Mouse (Mus musculus) hindbrain, embryonic 15.5 days (tissue): ENCODE results near the gene Vamp8. TPM values are rescaled to one million over a fixed set of nuclear protein-coding genes. Genes with fewer than 3 reads are reported as not detected.
A peak's percentile ranks its signal among the peaks of the same experiment; 100 is the strongest.

Experiments used
- ATAC-seq: fragments of 200-750 bp; cut with Nextera tagmentation; 2 replicates; pipeline ENCODE4 v1.8.0; 2017; ENCODE audit warnings: low read depth, moderate number of reproducible peaks, moderate TSS enrichment; ENCODE audit not compliant: low FRiP score
- H3K27ac ChIP-seq: fragments of 300-500 bp; sonication (generic); replicated peaks from 2 replicates; pipeline ENCODE4 v1.5.1; 2015; ENCODE audit warnings: mild to moderate bottlenecking, inconsistent platforms
- H3K27me3 ChIP-seq: fragments of 300-500 bp; sonication (generic); 2 replicates; pipeline ENCODE4 v1.6.1; 2015; ENCODE audit warnings: control low read depth, inconsistent platforms
- H3K36me3 ChIP-seq: fragments of 300-500 bp; sonication (generic); 2 replicates; pipeline ENCODE4 v1.6.1; 2015; ENCODE audit warnings: control low read depth, inconsistent platforms
- H3K4me1 ChIP-seq: fragments of 300-500 bp; sonication (generic); replicated peaks from 2 replicates; pipeline ENCODE4 v1.6.1; 2015; ENCODE audit warnings: control low read depth, inconsistent platforms
- H3K4me2 ChIP-seq: fragments of 300-500 bp; sonication (generic); 2 replicates; pipeline ENCODE4 v1.6.1; 2015; ENCODE audit warnings: moderate library complexity, mild to moderate bottlenecking, inconsistent platforms
- H3K4me3 ChIP-seq: fragments of 300-500 bp; sonication (generic); 2 replicates; pipeline ENCODE4 v1.5.1; 2015; ENCODE audit warnings: mild to moderate bottlenecking, inconsistent platforms
- H3K9ac ChIP-seq: fragments of 300-500 bp; sonication (generic); 2 replicates; pipeline ENCODE4 v1.6.1; 2015; ENCODE audit warnings: inconsistent platforms
- H3K9me3 ChIP-seq: fragments of 300-500 bp; sonication (generic); 2 replicates; pipeline ENCODE4 v1.6.1; 2016; ENCODE audit warnings: control low read depth, inconsistent platforms
- WGBS: fragments of 180-500 bp; shearing (Covaris S2); methylation state at CpG from one replicate; pipeline ENCODE4 v1.1.7; 2015; 5-methylcytosine and 5-hydroxymethylcytosine counted together
- polyA plus RNA-seq: library from polyadenylated mRNA; unstranded; fragments of >200 nt; fragmentation: Nextera tagmentation; extraction: Ambion mirVana; gene quantifications from 2 replicates; pipeline ENCODE4 v1.2.1, GENCODE M21; 2015

Gene Vamp8
- polyA plus RNA-seq, 1 experiment from 2014 or later = 24.4 TPM

GRCm38 (mm10) chr6:72382494-72382893 is 8.0 kb downstream of the Vamp8 start:
- Histone ChIP-seq H3K27me3 (peaks cover 24% of the 10 kb centered on the region), H3K4me1 (peaks cover 6% of the 10 kb centered on the region; the same call in 1 of the 2 replicates), H3K4me2 (no peak overlapping the region), H3K36me3 (no peaks in the 10 kb centered on the region), H3K9me3 (no peaks in the 10 kb centered on the region), H3K9ac (no peak overlapping the region), H3K4me3 (no peak overlapping the region), H3K27ac (no peak overlapping the region)
- ATAC-seq = no peak
- 87% methylated on average over 6 of the region's 6 CpGs for WGBS

- no peak within 1 kb of the TSS; the same call in 1 of the 2 replicates for H3K27ac ChIP-seq
- ATAC-seq = peak; percentile 51; the same call in 1 of the 2 replicates
These were observed 10.3 kb downstream of the Vamp8 start, which contains the start of gene Vamp5 for GRCm38 (mm10) chr6:72380131-72380770. TSS of gene Vamp5 (minus strand) at chr6:72380468.

GRCm38 (mm10) chr6:72379377-72380130 is 10.9 kb downstream of the Vamp8 start:
- ATAC-seq = no peak
- 47% methylated on average over 7 of the region's 7 CpGs for WGBS
- H3K27ac ChIP-seq = no peak overlapping the region
- H3K9me3 ChIP-seq = no peaks in the 10 kb centered on the region
- H3K9ac ChIP-seq = no peak overlapping the region
- H3K36me3 ChIP-seq = no peaks in the 10 kb centered on the region
- peak overlapping the region; percentile 57 for H3K4me2 ChIP-seq
- peak overlapping the region; percentile 36 for H3K4me3 ChIP-seq
- H3K27me3 ChIP-seq = peaks cover 24% of the 10 kb centered on the region
- peaks cover 6% of the 10 kb centered on the region; the same call in 1 of the 2 replicates for H3K4me1 ChIP-seq

More at GRCm38 (mm10) chr6:72380131-72380770, 10.3 kb downstream of the Vamp8 start, which contains the start of gene Vamp5:
- Histone ChIP-seq H3K4me1 (peaks cover 6% of the 10 kb centered on the region; the same call in 1 of the 2 replicates), H3K36me3 (no peaks in the 10 kb centered on the region), H3K4me2 (peak within 1 kb of the TSS; percentile 57), H3K9me3 (no peaks in the 10 kb centered on the region), H3K27me3 (peaks cover 24% of the 10 kb centered on the region), H3K9ac (no peak within 1 kb of the TSS), H3K4me3 (peak within 1 kb of the TSS; percentile 36)
- WGBS = 3% methylated on average over 42 of the region's 49 CpGs

GRCm38 (mm10) chr6:72378510-72379234 is 11.8 kb downstream of the Vamp8 start:
- Histone ChIP-seq H3K27me3 (peaks cover 24% of the 10 kb centered on the region), H3K36me3 (no peaks in the 10 kb centered on the region), H3K4me2 (no peak overlapping the region), H3K4me1 (peaks cover 6% of the 10 kb centered on the region; the same call in 1 of the 2 replicates), H3K27ac (no peak overlapping the region), H3K9ac (no peak overlapping the region), H3K4me3 (no peak overlapping the region), H3K9me3 (no peaks in the 10 kb centered on the region)
- no peak for ATAC-seq
- WGBS = 88% methylated on average over 8 of the region's 8 CpGs

GRCm38 (mm10) chr6:72374820-72375563 is 15.5 kb downstream of the Vamp8 start:
- Histone ChIP-seq H3K4me2 (no peak overlapping the region), H3K9me3 (no peaks in the 10 kb centered on the region), H3K36me3 (no peaks in the 10 kb centered on the region), H3K9ac (no peak overlapping the region), H3K27me3 (peaks cover 15% of the 10 kb centered on the region), H3K4me1 (peaks cover under 1% of the 10 kb centered on the region; the same call in 1 of the 2 replicates), H3K27ac (no peak overlapping the region), H3K4me3 (no peak overlapping the region)
- WGBS = 82% methylated on average over 15 of the region's 15 CpGs
- ATAC-seq = no peak

GRCm38 (mm10) chr6:72374206-72374605 is 16.3 kb downstream of the Vamp8 start:
- Histone ChIP-seq H3K9me3 (no peaks in the 10 kb centered on the region), H3K27me3 (peaks cover 9% of the 10 kb centered on the region; the same call in 1 of the 2 replicates), H3K4me2 (no peak overlapping the region), H3K4me3 (no peak overlapping the region), H3K9ac (no peak overlapping the region), H3K4me1 (no peaks in the 10 kb centered on the region), H3K27ac (no peak overlapping the region), H3K36me3 (no peaks in the 10 kb centered on the region)
- ATAC-seq = no peak
- WGBS = 81% methylated on average over 7 of the region's 7 CpGs

- no peak overlapping the region for H3K9ac ChIP-seq
- H3K4me2 ChIP-seq = no peak overlapping the region
- no peak overlapping the region for H3K27ac ChIP-seq
- WGBS = 80% methylated on average over 4 of the region's 4 CpGs
- H3K27me3 ChIP-seq = no peaks in the 10 kb centered on the region
- H3K4me3 ChIP-seq = no peak overlapping the region
- no peak for ATAC-seq
- no peaks in the 10 kb centered on the region for H3K9me3 ChIP-seq
- no peaks in the 10 kb centered on the region for H3K36me3 ChIP-seq
- no peaks in the 10 kb centered on the region for H3K4me1 ChIP-seq
These were observed 17.3 kb downstream of the Vamp8 start for GRCm38 (mm10) chr6:72373184-72373583.

GRCm38 (mm10) chr6:72371571-72371970 is 18.9 kb downstream of the Vamp8 start:
- Histone ChIP-seq H3K9ac (no peak overlapping the region), H3K4me2 (no peak overlapping the region), H3K4me3 (no peak overlapping the region), H3K36me3 (no peaks in the 10 kb centered on the region), H3K27ac (no peak overlapping the region), H3K27me3 (no peaks in the 10 kb centered on the region), H3K4me1 (no peaks in the 10 kb centered on the region), H3K9me3 (no peaks in the 10 kb centered on the region)
- ATAC-seq = no peak
- 28% methylated on average over 1 of the region's 1 CpGs for WGBS

GRCm38 (mm10) chr6:72371147-72371546 is 19.4 kb downstream of the Vamp8 start:
- Histone ChIP-seq H3K27ac (no peak overlapping the region), H3K27me3 (no peaks in the 10 kb centered on the region), H3K4me2 (no peak overlapping the region), H3K36me3 (no peaks in the 10 kb centered on the region), H3K4me3 (no peak overlapping the region), H3K9ac (no peak overlapping the region), H3K9me3 (no peaks in the 10 kb centered on the region), H3K4me1 (no peaks in the 10 kb centered on the region)
- no peak for ATAC-seq
- 47% methylated on average over 5 of the region's 5 CpGs for WGBS

- Histone ChIP-seq H3K9ac (no peak overlapping the region), H3K9me3 (no peaks in the 10 kb centered on the region)
- WGBS = 90% methylated on average over 12 of the region's 12 CpGs
These were observed 20.4 kb downstream of the Vamp8 start for GRCm38 (mm10) chr6:72370091-72370490.

GRCm38 (mm10) chr6:72369557-72369956 is 20.9 kb downstream of the Vamp8 start:
- H3K9ac ChIP-seq = no peak overlapping the region
- 78% methylated on average over 4 of the region's 4 CpGs for WGBS
- no peaks in the 10 kb centered on the region for H3K36me3 ChIP-seq
- no peak overlapping the region for H3K4me3 ChIP-seq
- no peaks in the 10 kb centered on the region for H3K27me3 ChIP-seq
- H3K4me1 ChIP-seq = no peaks in the 10 kb centered on the region
- ATAC-seq = no peak
- no peak overlapping the region for H3K27ac ChIP-seq
- H3K9me3 ChIP-seq = no peaks in the 10 kb centered on the region
- no peak overlapping the region for H3K4me2 ChIP-seq

More at GRCm38 (mm10) chr6:72370091-72370490, 20.4 kb downstream of the Vamp8 start:
- no peaks in the 10 kb centered on the region for H3K27me3 ChIP-seq
- no peaks in the 10 kb centered on the region for H3K36me3 ChIP-seq
- H3K4me3 ChIP-seq = no peak overlapping the region
- ATAC-seq = no peak
- no peaks in the 10 kb centered on the region for H3K4me1 ChIP-seq
- H3K27ac ChIP-seq = no peak overlapping the region
- no peak overlapping the region for H3K4me2 ChIP-seq
